Mouse (Mus musculus) lung, postnatal 0 days (tissue): ENCODE data around the gene Btk.

Experiments used
- CTCF ChIP-seq: IDR thresholded peaks from 2 replicates; pipeline ENCODE4 v1.5.1; 2016; ENCODE audit warnings: antibody characterized with exemption, mild to moderate bottlenecking
- EP300 ChIP-seq: IDR thresholded peaks from 2 replicates; pipeline ENCODE4 v1.6.1; 2016; ENCODE audit warnings: antibody characterized with exemption, mild to moderate bottlenecking, control low read depth

- TF ChIP-seq CTCF = no peak
- no peak for TF ChIP-seq EP300
Measured at GRCm38 (mm10) chrX:134566536-134567222, 16.7 kb downstream of the Btk start.
